Mouse (Mus musculus): ENCODE measurements around the gene Zfp1.

The Zfp1 gene

DNA sequence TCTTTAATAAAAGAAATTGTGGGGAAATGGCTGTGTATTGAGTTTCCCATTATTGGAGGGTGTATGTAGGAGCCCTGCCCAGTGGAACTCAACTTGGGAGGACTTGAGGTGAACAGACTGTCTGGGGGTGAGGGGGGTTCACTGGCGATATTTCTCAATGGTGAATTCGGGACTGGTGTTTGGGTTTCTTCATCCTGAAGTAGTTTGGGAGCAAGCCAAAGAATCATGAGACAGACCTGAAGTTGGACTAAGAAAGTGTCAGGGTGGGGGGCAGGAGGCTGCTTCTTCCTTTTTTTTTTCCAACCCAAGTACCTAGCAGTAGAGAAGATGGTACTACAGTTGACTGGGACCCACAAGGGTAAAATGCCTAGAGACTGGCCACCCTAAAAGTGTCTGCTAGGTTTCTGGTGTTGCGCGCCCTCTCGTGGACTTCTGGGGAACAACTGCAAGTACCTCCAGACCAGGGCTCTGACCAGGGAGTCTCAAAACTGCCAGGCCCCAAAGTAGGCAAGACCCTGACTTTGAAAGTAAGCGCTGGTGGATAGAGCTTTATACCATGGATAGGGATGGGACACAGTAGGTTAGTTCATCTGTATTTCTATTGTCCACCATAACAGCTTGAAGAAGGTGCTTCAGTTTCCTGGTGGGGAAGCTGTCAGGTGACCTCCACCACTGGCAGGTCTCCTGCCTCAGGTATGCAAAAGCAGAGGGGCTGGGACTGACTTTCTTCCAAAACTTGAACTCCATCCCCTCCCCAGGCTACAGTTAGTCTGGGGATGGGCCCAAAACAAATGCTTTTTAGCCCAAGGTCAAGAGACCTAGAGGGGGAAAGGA lies 17.3 kb upstream of the Zfp1 start:
- DNase-seq = peak; percentile 65 to 81

DNA sequence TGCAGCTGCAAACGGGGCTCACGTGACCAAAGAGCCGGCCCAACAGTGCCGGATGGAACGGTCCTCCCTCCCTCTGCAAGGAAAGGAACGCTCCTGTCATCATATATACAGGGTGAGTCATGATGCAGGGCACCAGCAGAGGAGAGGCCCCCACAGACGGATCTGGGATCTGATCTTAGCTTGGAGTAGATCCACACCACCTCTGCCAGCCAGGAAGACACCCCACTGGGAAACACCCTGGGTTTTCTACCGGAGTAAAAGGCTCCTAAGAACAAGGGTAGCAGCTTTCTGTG lies 16.7 kb upstream of the Zfp1 start:
- no peak for DNase-seq

DNA sequence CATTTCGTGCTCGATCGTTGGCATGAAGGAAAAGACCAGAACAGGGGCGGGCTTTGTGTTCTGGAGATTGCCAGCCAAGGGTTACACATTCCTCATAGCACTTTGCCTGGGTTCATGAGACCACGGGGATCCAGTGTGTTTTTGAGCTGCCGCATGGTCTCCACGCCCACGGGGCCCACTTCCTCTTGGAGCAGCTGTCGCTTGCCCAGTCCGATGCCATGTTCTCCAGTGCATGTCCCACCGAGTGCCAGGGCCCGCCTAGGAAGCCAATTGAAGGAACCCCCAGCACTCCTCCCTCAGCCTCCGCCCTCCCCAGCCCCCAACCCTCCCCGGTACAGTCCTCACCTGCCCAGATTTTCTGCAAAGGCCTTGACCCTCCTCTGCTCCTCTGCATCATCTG lies 16.3 kb upstream of the Zfp1 start:
- DNase-seq = no peak

DNA sequence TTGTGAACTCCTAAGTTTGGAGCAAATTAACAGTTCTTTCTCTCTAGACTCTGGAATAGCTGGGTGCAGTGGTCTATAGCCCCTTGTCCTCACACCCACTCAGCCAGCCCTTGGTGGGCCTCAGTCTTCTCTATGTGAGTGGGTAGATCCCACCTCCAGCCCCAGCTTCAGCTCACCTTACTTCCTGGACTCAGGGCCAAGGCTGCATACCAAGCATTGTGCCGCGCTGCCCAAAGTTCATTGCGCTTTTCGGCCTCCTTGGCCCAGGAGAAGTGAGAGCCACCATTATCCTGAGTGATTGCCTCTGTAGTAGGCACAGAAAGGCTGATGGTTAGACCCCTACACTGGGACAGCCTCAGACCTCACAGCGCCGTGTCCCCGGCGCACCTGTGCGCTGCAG lies 15.3 kb upstream of the Zfp1 start:
- no peak for DNase-seq

DNA sequence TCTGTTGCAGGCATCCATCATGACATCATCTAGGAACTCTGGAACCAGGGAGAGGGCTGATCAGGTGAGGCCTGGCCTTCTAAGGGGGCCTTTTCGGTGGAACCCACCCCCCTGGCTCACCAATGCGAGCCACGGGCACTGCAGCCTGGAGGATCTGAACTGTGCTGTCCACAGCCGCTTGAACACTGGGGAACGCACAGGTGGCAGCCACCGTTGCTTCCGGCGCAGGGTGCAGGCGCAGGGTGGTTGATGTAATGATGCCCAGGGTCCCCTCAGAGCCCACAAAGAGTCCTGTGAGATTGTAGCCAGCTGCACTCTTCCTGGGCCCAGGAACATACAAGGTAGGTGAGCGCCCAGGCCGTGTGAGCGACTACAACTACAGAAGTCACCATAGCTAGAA lies 14.8 kb upstream of the Zfp1 start:
- no peak for DNase-seq

DNA sequence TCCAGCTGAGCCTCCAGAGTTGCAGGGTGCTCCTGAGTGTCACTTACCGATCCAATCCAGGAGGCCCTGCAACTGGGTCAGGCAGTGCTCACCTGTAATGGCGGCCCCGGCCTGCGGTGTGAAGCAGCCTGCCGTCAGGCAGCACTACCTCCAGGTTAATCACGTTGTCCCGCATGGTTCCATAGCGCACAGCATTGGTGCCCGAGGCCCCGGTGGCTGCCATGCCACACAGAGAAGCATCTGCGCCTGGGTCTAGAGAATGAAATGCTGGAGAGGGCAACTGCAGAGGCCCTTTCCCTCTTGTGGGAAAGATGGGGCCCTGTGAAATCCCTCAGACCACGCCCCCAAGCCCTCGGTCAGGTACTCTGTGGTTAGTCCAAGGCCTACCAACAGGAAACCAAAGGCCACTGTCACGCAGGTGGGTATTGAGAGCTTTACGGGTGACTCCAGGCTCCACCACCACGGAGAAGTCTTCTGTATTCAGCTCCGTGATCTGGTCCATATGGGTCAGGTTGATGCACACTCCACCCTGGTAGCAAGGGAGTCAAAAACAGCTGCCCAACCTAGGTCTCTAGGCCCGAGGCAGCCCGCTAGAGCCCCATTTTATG lies 14.2 kb upstream of the Zfp1 start:
- no peak for DNase-seq

DNA sequence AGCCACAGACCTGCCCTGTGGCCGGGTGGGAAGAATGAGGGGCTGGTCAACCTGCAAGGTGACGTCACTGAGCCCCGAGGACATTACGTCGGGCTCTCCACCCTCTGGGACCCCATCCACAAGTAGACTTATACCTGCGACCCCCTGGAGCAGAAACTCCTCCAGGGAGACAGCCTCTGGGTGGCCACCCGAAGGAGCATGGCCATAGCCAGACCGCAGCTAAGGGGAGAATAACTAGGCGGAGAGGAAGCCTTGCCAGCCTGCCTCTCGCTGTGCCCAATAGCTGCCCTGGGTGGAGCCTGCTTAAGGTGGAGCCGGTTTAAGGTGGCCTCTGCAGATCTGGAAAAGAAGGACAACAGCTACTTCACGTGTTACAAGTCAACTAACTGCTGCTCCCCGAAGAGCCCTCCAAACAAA lies 13.1 kb upstream of the Zfp1 start, which contains the start of gene Ldhd:
Ldhd (minus strand) TSS at position 270 of the 417 bp plus-strand sequence.
- peak; percentile 52 to 56 for DNase-seq

- DNase-seq = no peak
Observed at GRCm38 (mm10) chr8:111631589-111631988, 11.6 kb upstream of the Zfp1 start.

GRCm38 (mm10) chr8:111632976-111633375 lies 10.2 kb upstream of the Zfp1 start:
- no peak for DNase-seq

GRCm38 (mm10) chr8:111638086-111638485 lies 5.1 kb upstream of the Zfp1 start:
- DNase-seq = no peak

DNA sequence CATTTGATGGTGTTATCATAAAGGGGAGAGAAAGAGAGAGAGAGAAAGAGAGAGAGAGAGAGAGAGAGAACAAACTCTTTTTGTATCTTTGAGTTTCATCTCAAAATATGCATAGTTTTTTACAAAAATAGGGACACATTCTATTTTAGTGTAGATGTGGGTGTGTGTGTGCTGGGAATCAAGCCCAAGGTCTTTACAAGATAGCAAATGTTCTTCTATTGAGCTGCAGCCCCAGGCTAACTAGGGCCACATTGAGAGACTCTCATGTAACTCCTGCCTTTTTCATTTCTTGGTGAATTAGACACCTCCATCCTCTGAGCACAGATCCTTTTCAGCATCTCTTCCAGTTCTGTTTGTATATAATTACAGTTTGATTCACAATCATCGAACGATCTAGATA lies 2.1 kb upstream of the Zfp1 start:
- no peak for DNase-seq

DNA sequence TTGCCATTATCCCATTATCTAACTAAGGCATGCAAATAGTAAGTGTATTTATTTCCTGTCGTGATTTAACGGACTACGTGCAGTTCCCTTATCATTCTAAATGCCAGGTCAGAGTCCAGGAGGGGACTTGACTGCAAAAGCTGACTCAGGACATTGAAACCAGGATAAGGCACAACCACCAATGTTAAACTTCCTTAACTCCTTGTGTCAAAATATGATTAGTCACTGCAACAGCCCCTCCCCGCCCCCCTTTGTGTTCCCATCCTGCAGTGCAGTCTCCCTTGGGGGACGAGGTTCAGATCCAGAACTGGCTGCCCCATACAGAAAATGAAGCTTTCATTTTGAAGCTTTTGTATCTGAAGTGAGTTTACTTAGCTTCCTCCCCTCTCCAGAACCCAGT lies 705 bp upstream of the Zfp1 start:
- DNase-seq = no peak

- DNase-seq = no peak
Observed at GRCm38 (mm10) chr8:111642939-111643263, 300 bp upstream of the Zfp1 start.

GRCm38 (mm10) chr8:111644286-111645051 lies 1.3 kb downstream of the Zfp1 start:
- peak; percentile 34 to 49 for DNase-seq

- no peak for DNase-seq
Observed at GRCm38 (mm10) chr8:111645715-111646114, 2.5 kb downstream of the Zfp1 start.

- no peak for DNase-seq
Observed at GRCm38 (mm10) chr8:111648834-111649233, 5.6 kb downstream of the Zfp1 start.

DNA sequence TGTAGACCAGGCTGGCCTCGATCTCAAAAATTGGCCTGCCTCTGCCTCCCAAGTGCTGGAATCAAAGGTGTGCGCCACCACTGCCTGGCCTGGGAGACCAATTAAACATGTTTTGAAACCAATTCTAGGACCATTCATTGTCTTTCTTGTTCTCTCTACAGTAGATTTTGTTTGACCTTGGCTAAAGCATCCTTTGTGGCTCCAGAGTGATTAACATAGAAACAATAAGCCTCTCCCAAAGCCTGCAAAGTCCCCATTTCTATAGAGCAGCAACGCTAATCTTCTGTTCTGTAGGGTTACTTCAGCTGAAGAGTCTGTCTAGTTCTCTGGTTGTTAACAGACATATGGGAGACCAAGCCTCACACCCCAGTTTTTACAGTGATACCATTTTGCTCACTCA lies 7.5 kb downstream of the Zfp1 start:
- no peak for DNase-seq

DNA sequence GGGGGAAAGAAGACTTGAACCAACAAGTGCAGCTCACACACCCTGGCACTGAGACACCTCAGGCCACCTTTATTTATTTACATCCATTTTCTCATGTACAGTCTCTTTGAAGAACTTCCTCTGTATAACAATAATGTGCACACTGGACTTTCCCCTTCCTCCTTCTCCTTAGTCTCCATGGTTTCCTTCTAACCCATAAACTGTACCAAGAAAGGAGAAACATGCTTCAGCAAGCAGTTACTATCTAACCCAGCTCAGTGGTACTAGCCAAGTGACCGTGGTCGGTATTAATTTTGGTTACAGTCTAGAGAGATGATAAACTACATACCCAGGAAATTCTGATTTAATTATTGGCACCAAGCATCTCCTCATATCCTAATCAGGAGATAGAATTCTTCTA lies 10.3 kb downstream of the Zfp1 start:
- DNase-seq = no peak

DNA sequence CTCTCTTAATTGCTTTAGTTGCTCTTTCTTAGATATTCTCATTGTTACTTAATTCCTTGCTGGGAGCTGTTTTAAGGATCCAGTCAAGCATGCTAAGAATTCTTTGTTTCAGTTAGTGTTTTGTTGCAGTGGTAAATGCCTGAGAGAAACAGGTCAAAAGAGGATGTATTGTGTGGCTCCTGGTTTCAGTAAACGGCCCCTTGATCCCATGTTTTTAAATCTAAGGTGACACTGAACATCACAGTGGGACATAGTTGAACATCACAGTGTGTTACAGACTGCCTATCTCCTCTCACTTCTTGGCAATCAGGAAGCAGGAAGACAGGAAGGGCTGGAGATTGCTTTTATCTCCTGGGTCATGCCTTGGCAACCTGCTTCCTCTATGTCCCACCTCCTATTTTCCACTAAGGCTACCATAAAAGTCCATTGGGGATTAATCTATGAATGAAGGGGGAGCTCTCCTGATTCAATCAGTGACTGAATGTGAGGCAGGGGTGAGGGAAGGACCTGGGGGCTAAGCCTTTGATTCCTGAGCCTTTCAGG lies 14.2 kb downstream of the Zfp1 start:
- no peak for DNase-seq

DNA sequence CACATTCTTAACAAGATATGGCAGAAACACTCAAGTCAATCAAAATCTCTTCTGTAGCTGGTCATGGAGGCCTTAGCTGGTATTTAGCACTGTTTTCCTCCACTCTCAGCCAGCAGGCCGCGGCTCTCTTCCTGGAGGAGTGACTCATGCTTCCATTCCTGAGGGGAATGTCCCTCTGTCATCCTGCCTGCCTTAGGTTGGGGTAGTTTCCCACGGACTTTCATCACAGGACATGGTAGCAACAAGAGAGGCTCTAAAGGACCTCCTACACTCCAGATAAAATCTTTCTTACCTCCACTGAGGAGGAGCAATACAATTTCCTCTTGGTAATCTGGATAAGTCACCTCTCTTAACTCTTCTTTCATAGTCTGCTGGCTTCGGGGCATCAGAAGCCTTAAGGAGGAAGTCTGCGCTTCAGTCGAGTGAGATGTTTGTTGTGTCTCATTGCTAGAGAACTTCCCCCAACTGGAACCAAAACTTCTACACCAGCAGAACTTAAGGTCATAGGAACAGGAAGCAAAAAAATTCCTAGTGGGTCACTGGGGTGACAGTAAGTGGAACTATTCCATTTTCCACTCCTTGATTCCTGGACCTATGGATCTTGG lies 15.7 kb downstream of the Zfp1 start:
- DNase-seq = no peak

GRCm38 (mm10) chr8:111662473-111662872 lies 19.3 kb downstream of the Zfp1 start:
- peak; percentile 71 to 85 for DNase-seq

DNA sequence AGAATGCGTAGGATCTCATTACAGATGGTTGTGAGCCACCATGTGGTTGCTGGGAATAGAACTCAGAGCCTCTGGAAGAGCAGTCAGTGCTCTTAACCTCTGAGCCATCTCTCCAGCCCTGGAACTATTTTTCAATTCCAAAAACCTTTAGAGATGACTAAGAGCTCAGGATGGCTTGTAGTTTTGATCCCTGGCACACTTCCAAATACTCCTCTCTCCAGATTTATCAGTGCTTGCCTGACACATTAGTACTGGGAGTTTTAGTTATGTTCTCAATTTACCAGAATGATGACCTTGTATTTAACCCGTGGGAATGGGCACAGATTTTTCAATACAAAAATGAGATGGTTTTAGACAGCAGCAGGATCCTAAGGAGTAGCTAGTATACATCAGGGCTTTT lies 23.6 kb downstream of the Zfp1 start:
- no peak for DNase-seq

GRCm38 (mm10) chr8:111676237-111676636 lies 33.0 kb downstream of the Zfp1 start:
- no peak for DNase-seq

Measured in lung, postnatal 4 days (tissue).